Mouse (Mus musculus) kidney, adult 2 months (tissue): ENCODE data around the gene Snx19.

ENCODE experiments used
- CTCF ChIP-seq: fragments of 200-500 bp; conservative IDR thresholded peaks from 2 replicates; pipeline ENCODE4 v1.5.1; 2011; ENCODE audit warnings: low read depth, mild to moderate bottlenecking, control low read depth, low read length, moderate library complexity, mixed read lengths; ENCODE audit not compliant: insufficient read depth, insufficient read length
- POLR2A ChIP-seq: fragments of 200-500 bp; IDR thresholded peaks from one replicate; pipeline ENCODE4 v1.6.1; 2011; ENCODE audit warnings: low read depth, low read length, control low read depth

GRCm38 (mm10) chr9:30454527-30454926, 27.6 kb downstream of the Snx19 start:
- TF ChIP-seq POLR2A: no peak
- no peak for TF ChIP-seq CTCF
